Mouse (Mus musculus) ES-E14 (cell line): ENCODE measurements around the gene Caprin1. TPM values are rescaled to one million over a fixed set of nuclear protein-coding genes. Genes with fewer than 3 reads are reported as not detected.

ENCODE experiments used
- DNase-seq: peaks from one replicate; pipeline ENCODE4 v3.0.0-alpha.2; 2013; ENCODE audit warnings: low read depth, low spot score
- H3K27ac ChIP-seq: 2 replicates; pipeline ENCODE4 v1.5.1; 2012; ENCODE audit warnings: low read depth, mild to moderate bottlenecking, low read length, moderate library complexity, mixed read lengths; ENCODE audit not compliant: poor library complexity, insufficient read depth, severe bottlenecking
- H3K36me3 ChIP-seq: 2 replicates; pipeline ENCODE4 v1.6.1; 2012; ENCODE audit warnings: mild to moderate bottlenecking, low read length, moderate library complexity, mixed read lengths; ENCODE audit not compliant: control insufficient read depth, poor library complexity, insufficient read depth, severe bottlenecking
- H3K4me1 ChIP-seq, 2 experiments: fragments of 150-350 bp in 1 of 2; sonication (generic) in 1 of 2; 2 replicates each; pipeline ENCODE4 v1.6.1; 2012; ENCODE audit warnings: low read length in 2 of 2, mild to moderate bottlenecking in 1 of 2, mixed read lengths in 1 of 2; ENCODE audit not compliant: control insufficient read depth in 2 of 2, insufficient read depth in 2 of 2, poor library complexity in 1 of 2
- H3K4me3 ChIP-seq, 2 experiments: fragments of 150-350 bp in 1 of 2; sonication (generic) in 1 of 2; 2 replicates each; pipeline ENCODE4 v1.5.1; 2012; ENCODE audit warnings: low read length in 2 of 2, low read depth in 1 of 2, mild to moderate bottlenecking in 1 of 2, mixed read lengths in 1 of 2; ENCODE audit not compliant: insufficient read depth in 1 of 2, poor library complexity in 1 of 2, severe bottlenecking in 1 of 2
- H3K9ac ChIP-seq: 2 replicates; pipeline ENCODE4 v1.6.1; 2012; ENCODE audit warnings: low read depth, mild to moderate bottlenecking, low read length, mixed read lengths; ENCODE audit not compliant: poor library complexity, insufficient read depth, severe bottlenecking
- H3K9me3 ChIP-seq: fragments of 150-350 bp; sonication (generic); 2 replicates; pipeline ENCODE4 v1.6.1; 2012; ENCODE audit warnings: low read depth, mild to moderate bottlenecking, low read length; ENCODE audit not compliant: control insufficient read depth, insufficient read depth
- CHD2 ChIP-seq: IDR thresholded peaks from 2 replicates; pipeline ENCODE4 v1.6.1; 2014; ENCODE audit warnings: mild to moderate bottlenecking, low read depth, low read length, inconsistent platforms
- HCFC1 ChIP-seq: IDR thresholded peaks from 2 replicates; pipeline ENCODE4 v1.6.1; 2012; ENCODE audit warnings: low read length, inconsistent platforms, borderline replicate concordance; ENCODE audit not compliant: insufficient read depth
- MAFK ChIP-seq: IDR thresholded peaks from 2 replicates; pipeline ENCODE4 v1.6.1; 2014; ENCODE audit warnings: mild to moderate bottlenecking, low read depth, low read length, inconsistent platforms; ENCODE audit not compliant: insufficient read depth
- ZC3H11A ChIP-seq: IDR thresholded peaks from 2 replicates; pipeline ENCODE4 v1.6.1; 2012; ENCODE audit warnings: low read depth, mild to moderate bottlenecking, inconsistent platforms, low read length, borderline replicate concordance
- ZNF384 ChIP-seq: IDR thresholded peaks from 2 replicates; pipeline ENCODE4 v1.6.1; 2012; ENCODE audit warnings: low read depth, low read length, inconsistent platforms
- in situ Hi-C, 2 experiments: fragments of 600-800 bp; cut with MboI; formaldehyde crosslinking; loops; one replicate each; pipeline ENCODE4 v1.15.1; 2025; ENCODE audit warnings: low sequenced_read_pairs in 2 of 2, inconsistent platforms in 1 of 2; ENCODE audit not compliant: unreplicated experiment in 2 of 2
- total RNA-seq: library from RNA; depleted of rRNA; stranded (reverse); fragments of 300-350 nt; gene quantifications from 2 replicates; pipeline ENCODE4 v1.2.3, GENCODE M21; 2012

The Caprin1 gene
- total RNA-seq, 1 experiment: 416 TPM

- H3K9me3 ChIP-seq: no peaks in the 10 kb centered on the region
- TF ChIP-seq CHD2 (no peak), ZC3H11A (no peak), ZNF384 (no peak), MAFK (no peak), HCFC1 (no peak)
- in situ Hi-C loops: no loop called here
- no peak overlapping the region for H3K9ac ChIP-seq
- DNase-seq: no peak
- 0 out of 4 replicates have a peak, but pooled peaks cover 1 to 5% of the 10 kb centered on the region in 2 experiments for H3K4me1 ChIP-seq
- H3K36me3 ChIP-seq: peaks cover 82% of the 10 kb centered on the region
- H3K4me3 ChIP-seq: no peak overlapping the region
- no peak overlapping the region for H3K27ac ChIP-seq
Observed at GRCm38 (mm10) chr2:103731423-103731822, 66.0 kb downstream of the Caprin1 start.

DNA sequence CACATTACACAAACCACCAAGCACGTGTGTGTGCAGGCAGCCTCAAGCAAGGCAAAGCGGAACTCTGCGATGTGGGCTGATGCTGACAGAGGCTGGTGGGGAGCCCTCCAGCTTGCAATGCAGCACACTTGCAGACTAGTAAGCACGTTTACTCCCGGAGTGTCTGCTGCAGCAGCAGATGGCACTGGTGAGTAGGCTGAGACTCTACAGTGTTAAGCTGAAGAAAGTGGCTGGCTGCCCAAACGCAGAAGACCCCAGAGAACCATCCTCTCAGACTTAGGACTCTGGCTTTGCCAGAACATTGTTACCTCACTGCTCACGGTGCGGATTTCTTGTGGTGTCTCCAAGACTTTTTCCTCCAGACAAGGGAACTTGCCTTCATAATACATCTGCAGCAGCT is 66.5 kb downstream of the Caprin1 start:
- TF ChIP-seq MAFK (no peak), ZNF384 (no peak), CHD2 (no peak), HCFC1 (no peak), ZC3H11A (no peak)
- no peak overlapping the region for H3K27ac ChIP-seq
- H3K9me3 ChIP-seq: no peaks in the 10 kb centered on the region
- no peak overlapping the region for H3K9ac ChIP-seq
- no peak overlapping the region for H3K4me3 ChIP-seq
- H3K4me1 ChIP-seq: 0 out of 4 replicates have a peak, but pooled peaks cover 1 to 5% of the 10 kb centered on the region in 2 experiments
- DNase-seq: no peak
- in situ Hi-C loops: no loop called here
- peaks cover 86% of the 10 kb centered on the region for H3K36me3 ChIP-seq

- TF ChIP-seq ZNF384: no peak
- no peak for TF ChIP-seq MAFK
- TF ChIP-seq CHD2: no peak
- TF ChIP-seq HCFC1: no peak
- TF ChIP-seq ZC3H11A: no peak
- Histone ChIP-seq H3K4me3 (no peak overlapping the region), H3K36me3 (peaks cover 91% of the 10 kb centered on the region), H3K9ac (no peak overlapping the region), H3K9me3 (no peaks in the 10 kb centered on the region), H3K4me1 (0 out of 4 replicates have a peak, but pooled peaks cover 1 to 5% of the 10 kb centered on the region in 2 experiments), H3K27ac (no peak overlapping the region)
- in situ Hi-C loops: no loop called here
- no peak for DNase-seq
Observed at GRCm38 (mm10) chr2:103728027-103728540, 69.4 kb downstream of the Caprin1 start.

GRCm38 (mm10) chr2:103724521-103724920 is 72.9 kb downstream of the Caprin1 start:
- no peak overlapping the region; the same call in 1 of the 2 replicates for H3K9ac ChIP-seq
- in situ Hi-C loops: no loop called here
- peaks cover 81% of the 10 kb centered on the region for H3K36me3 ChIP-seq
- H3K4me3 ChIP-seq: no peak overlapping the region
- TF ChIP-seq ZNF384 (no peak), MAFK (no peak), CHD2 (no peak), ZC3H11A (no peak), HCFC1 (no peak)
- no peak overlapping the region for H3K27ac ChIP-seq
- H3K4me1 ChIP-seq: 0 out of 4 replicates have a peak, but pooled peaks cover 1 to 5% of the 10 kb centered on the region in 2 experiments
- no peaks in the 10 kb centered on the region for H3K9me3 ChIP-seq
- DNase-seq: no peak
